Mouse (Mus musculus) lung, adult 18-20 months (tissue): ENCODE results near the gene Qtrt2.

ENCODE experiments used
- DNase-seq, 2 experiments: peaks; one replicate each; pipeline ENCODE4 v3.0.0; 2022; ENCODE audit warnings: mixed read lengths in 2 of 2

Qtrt2 gene

DNA sequence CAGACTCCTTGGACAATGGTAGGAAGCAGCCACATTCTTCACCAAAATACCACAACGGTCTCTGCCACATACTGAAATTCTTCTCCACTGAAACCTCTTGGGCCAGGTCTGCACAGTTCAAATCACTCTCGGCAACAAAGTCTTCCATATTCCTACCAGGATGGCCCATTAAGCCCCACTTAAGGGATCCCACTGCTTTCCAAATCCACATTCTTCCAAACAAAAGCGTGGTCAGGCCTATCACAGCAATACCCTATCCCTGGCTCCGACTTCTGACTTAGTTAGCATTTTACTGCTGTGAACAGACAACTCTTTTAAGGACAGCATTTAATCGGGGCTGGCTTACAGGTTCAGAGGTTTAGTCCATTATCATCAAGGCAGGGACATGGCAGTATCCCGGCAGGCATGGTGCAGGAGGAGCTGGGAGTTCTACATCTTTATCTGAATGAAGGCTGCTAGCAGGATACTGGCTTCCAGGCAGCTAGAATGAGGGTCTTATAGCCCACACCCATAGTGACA lies at the start of gene Qtrt2:
Gene Qtrt2 (minus strand): TSS at position 469 of the 519 bp plus-strand sequence.
- no peak for DNase-seq

DNA sequence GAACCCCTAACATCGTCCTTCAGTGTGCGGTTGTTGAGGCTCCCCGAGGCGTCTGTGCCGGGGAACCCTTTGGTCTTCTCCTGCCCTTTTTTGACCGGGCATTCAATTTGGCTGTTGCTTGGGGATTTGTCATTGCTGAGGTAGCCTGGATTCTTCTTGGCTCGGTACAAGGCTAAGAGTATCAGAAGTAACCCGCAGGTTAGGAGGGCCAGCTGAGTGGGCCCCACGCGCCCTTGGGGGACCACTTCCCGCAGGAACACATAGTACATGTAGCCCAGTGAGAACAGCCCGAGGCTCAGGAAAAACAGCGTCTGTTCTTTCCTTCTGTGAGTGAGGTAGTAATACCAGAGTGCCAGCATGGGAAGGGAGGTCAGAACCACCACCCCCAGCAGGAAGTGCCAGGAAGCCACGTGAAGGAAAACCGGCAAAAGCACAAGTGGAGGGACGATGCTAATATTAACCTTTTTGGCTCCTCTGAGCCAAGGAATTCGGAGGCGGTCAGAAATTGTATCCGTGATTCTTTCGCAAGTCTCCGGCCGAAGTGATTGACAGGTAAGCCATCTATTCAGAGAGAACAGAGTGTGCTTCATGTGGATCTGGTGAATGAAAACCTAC lies 47.1 kb upstream of the Qtrt2 start:
- DNase-seq = no peak

DNA sequence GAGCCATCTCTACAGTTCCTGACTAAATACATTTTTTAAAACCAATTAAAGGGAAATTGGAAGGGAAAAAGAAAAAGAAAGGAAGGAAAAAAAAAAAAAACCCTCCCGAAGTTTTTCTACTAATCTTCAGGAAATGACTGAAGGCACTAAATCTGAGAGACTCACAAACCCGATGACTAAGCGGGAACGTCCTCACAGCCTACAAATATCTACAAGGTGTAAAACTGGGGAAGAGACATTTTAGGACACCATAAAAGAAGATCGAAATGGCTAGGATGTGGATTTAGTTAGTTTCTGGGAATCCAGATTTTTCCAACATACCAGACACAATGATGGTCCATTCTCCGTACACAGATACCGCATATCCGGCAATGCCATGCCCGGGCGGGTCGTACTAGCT lies 46.5 kb upstream of the Qtrt2 start:
- DNase-seq = no peak

DNA sequence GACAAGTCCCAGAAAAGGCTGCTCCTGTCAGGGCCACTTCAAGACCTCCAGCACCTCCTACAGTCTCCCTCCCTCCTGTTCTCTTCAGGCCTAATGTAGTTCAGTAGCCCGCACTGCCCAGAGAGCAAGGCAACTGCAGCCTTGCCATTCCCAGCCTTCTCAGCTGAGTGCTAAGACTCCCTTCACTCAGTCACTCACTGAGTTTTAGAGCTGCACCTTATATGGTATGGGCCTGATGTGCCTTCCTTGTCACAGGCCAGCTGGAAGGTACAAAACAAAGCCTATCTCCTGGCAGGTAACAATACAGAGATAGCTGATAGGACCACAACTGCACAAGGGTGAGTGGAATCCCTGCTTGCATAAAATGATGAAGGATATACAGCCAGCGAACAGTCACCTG lies 45.8 kb upstream of the Qtrt2 start:
- no peak for DNase-seq

DNA sequence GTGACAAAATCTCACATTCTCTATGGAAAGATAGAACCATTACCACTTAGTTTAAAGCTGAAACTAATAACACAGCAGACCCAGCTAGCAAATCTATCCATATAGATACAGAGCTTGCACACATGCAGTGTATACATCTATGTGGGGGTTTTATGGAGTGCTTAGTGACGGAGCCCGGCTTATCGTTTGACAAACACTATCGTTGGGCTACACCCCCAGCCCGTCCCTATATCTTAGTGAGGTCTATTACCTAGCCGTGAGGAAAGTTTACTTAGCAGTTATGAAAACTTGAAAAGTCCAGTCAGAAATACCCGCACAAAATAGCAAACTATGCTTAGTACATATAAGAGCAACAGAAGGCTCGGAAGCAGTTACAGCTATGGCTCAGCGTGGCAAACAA lies 45.1 kb upstream of the Qtrt2 start:
- DNase-seq = no peak

DNA sequence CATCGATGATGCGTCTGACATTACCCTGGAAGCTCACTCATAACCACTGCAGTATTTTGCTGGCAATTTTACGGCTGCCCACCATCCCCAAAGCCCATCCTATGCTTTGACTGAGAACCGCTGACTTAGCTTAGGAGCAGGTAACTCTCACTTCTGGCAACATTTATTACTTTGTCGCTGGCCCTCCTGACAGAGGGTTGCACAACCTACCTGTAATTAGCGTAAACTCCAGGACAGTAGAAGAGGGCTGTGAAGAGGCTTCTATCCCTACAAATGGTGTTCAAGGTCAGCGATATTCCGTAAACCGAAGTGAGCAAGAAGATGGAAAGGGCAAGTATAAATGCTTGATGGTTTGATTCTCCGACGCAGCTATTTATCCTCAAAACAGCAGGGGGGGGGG lies 44.6 kb upstream of the Qtrt2 start:
- DNase-seq = no peak

DNA sequence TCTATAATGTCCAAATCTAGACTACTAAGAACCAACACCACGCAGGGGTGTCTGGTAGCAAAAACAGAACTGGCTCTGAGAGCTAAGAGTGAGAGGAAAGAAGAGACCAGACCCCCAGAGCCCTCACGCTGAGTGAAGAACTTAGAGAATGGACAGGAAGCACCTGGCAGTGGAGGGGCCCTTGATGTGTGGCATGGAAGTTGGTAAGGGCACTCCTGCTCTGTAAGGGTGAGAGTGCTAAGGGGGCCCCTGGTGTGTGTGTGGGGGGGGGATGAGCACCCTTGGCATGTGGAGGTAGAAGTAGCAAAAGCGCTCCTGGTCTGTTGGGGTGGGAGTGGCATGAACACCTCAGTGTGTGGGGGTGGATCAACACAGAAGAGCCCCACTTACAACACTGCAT lies 43.8 kb upstream of the Qtrt2 start:
- no peak for DNase-seq

DNA sequence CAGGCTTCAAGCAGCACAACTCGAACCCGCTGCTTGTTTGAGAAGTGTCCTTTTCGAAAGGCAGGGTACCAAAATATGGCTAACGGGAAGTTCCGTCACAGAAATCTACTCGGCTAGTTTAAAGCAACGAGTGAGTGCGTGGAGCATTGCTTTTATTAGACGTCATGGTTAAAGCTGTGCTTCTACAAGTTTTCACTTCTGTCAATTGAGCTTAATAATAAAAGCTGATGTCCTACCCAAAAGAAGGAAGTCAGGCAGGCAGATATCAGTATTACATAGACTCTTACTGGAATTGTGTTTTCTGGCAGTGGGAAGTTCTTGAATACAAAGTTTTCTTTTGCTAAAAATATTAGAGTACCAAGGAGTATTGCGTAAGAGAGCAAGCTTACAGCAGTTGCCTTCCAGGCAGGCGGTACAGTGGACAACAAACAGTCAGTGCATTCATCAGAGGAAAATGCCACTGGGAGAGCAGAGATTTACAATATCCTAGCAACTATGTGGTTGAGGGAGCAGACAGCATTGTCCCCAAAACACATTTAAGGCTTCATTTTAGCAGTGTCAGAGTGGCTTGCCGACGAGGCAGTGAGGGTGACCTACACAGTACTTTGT lies 39.3 kb upstream of the Qtrt2 start:
- peak in 1 of 2 experiments; percentile 20 for DNase-seq

DNA sequence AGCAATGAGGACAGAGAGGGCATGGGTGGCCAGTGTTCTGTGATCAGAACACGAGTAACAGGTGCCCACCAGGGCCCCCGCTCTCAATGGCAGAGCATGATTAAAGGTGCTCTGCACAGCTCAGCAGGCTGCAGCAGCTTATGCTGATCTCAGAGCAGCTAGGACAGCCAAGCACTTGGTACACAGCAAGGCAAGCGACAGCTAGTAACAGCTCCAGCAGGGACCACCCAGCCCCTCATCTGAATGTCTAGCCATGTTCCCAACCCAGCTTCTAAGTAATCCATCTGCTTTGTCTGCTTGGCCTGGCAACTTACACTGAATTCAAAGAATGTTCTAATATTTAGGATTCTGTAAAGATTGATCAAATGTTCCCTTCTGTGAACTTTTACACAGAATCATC lies 37.2 kb upstream of the Qtrt2 start:
- no peak for DNase-seq

DNA sequence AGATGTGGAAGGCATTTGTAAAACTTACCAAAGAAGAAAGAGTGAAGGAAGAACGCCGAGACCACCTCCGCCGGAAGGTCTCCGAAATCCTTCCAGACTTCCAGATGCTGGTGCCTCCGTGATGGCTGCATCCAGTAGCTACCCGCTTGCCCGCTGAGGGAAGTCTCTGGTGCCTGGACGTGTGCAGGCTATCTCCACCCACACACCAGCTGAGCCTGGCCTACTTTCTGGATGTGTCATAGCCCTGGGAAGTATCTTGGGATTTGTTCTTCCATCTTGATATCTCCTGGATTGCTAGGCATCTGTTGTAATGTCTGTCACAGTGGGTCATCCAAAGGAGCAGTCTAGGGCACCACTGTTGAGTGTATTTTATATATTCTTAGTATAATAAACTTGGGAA lies 36.7 kb upstream of the Qtrt2 start:
- DNase-seq = no peak

DNA sequence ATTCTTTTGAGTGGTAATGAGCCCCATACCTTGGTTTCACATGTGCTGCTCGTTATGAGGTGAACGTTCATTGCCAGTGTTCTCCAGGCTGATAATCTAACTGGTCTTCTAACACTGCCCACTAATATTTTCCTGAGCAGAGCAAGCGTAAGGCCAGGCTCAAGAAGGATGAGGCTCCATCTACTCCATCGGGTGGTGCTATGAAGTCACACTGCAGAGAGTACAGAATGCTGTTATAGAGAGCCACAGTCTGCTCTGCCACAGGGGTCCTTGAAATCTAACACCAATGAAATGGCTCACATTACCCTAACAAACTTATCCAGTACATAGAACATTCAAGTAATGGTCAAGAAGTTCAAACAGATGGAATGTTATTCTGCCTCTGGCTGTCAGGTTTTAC lies 31.4 kb upstream of the Qtrt2 start:
- no peak for DNase-seq

DNA sequence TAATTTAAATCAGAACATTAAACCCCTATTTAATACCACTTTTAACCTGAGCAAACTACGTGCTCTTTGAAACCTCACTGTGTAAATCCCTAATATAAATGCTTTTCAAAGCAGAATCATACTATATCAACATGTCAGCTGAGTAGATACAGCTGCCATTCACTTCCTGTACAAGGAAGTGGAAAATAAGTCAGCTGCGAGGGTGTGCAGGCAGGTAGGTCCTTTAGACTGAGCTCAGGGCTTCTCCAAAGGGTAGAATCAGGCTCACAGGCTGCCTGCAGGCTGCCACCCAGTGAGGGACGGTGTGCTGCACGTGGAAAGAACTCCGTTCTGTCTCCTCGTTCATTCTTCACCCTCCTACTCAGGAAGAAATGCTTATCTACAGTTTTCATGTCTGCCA lies 28.3 kb upstream of the Qtrt2 start:
- DNase-seq = no peak

DNA sequence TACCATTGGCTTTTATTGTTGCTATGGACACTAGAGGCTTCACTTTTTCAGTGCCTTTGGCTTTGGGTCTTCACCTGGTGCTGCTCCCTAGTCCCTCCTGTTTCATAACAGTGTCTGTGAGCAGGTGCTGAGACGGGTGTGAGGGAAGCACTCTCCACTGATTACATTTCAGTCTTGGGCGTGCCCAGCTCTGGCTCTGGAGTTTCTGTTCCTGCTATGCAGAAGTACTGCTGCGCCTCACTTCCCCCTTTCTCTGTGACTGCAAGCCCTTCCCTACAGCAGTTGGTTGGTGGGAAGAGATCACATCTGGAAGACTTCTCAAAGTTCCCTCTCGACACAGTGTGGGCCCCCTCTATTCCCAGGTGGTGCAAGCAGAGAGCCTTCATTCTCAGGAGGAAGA lies 25.0 kb upstream of the Qtrt2 start:
- peak; percentile 62 to 64 for DNase-seq

DNA sequence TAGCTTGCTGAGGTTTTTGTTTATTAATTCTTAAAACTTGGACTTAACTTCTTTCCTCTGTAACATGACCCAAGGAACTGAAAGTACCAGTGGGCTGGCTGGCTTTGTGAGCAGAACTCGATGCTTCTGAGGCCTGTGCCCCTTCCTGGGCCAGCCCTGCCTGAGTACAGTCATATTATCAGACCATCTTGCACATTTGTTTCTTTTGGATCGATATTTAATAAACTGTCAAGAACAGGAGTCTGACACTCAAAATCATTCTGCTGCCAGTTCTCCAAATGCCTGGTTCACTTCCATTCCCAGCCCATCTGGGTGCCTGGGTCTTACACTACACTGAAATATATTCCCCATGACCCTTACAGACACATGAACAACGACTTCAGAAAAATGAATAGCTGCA lies 19.3 kb upstream of the Qtrt2 start:
- DNase-seq = no peak

DNA sequence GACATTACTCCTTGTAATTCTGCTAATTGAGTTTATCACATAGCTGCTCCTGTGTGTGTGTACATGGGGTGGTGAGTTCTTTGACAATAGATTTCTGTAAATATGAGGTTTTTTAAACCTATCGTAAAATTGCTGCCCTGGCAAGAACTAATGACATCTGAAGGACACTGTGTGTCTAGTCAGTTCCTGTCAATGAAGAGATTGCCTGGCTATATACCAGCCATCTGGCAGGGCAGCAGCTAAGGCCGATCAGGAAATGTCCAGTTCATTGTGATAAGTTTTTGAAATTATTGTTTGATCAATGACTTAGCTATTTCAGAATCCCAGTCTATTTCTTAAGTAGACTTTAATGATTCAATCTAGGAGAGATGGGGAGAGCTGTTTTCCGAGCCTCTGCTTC lies 18.7 kb upstream of the Qtrt2 start:
- no peak for DNase-seq

DNA sequence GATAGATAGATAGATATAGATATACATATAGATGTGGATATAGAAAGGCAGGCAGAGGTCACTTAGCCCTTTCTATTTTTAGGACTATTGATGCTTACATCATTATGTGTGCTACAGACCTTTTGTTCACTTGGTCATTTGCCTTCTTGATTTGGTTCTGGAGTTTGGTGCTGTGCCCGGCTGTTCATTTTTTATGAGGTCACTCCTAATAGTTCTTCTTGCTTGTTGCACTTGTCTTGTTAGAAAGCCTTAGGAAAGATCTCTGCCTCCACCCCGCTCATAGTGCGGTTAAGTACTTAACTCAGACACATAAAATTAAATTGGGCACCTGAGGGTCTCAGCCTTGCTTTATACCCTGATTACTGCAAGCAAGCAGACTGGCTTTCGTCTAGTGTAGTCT lies 14.2 kb upstream of the Qtrt2 start:
- DNase-seq = no peak

DNA sequence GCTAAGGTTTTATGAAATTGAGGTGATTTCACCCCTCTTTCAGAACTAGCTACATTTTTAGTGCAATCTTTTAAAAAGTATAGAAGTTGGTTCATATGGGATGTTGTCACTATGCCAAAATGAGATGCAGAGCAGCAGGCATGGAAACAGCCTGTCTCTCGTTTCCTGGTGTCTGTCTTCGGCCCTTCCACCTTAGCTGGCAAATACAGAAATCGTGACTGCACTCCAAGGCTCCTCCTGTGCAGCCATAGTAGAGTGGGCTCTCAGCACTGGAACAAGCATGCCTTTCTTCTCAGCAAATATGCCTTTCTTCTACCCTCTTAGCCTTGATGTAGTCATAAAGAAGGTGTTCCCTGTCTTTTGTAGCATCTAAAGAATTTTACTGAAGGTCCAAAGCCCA lies 9.3 kb upstream of the Qtrt2 start:
- no peak for DNase-seq

DNA sequence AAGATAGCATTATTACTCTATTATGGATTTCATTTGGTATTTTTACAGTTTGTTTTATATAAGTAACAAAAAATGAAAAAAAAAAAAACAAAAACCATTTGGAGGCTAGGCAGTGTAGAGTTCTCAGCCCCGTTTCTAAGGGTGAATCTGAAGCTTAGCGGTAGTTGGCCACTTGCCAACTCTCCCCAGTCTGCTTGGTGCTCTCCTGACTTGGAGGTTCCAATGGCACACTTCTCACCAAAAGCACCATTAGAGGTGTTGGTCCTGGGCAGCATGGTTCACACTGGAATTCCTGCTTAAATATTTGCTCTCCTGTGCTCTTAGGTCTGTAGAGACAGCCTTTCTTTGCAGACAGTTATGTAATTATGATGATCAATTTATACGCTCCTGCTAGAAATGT lies 8.8 kb upstream of the Qtrt2 start:
- no peak for DNase-seq

DNA sequence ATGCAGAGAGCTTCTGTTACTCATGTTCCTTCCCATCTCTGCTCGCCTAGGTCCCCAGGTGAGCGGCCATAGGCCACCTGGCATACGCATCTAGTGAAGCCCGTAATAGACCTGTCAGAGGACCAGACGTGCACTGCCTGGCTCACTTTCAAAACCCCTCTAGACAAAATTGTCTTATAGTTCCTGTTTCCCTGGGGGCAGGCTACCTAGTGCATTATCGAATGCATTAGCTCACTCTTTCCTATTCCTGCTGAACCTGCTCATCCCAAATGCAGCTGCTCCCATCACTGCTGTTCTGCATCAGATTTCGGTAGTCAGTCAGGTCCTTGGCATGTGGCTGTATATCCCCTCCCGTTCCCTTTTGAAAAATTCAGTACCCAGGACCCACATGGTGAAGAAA lies 8.2 kb upstream of the Qtrt2 start:
- DNase-seq = no peak

DNA sequence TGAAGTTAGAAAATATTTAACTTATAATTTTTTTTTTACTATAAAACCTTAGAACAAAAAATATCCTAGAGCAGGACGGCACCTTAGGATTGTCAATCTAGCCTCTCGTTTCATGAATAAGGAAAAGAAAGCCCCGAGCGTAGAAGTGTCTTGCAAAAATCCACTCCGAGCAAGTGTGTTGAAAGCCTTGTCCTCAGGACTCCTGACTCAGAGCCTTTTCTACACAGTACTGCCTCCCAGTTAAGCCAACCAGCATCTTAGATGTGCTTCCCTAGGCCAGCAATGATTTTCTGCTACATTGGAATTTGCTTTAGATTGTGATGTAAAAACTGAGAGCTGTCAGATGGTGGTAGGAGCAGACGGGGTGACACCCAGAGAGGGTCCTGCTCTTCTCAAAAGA lies 6.4 kb upstream of the Qtrt2 start:
- peak in 1 of 2 experiments; percentile 43 for DNase-seq

DNA sequence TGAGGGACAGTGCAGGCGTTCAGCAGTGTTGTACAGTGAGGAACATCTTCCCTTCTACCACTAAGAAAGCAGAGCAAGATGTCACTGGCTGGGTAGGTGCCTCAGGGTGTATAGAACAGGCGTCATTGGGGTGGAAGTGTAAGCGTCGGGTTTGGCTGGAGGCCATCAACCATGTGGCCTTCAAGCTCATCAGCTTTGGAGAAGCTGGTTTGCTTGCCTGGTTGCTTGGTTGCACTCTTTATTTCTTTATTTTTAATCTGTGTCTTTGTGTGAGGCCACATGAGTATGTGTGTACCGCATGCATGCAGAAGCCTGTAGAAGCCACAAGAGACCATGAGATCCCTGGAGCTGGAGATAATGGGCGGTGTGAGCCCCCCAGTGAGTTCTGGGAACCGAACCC lies 5.7 kb upstream of the Qtrt2 start:
- no peak for DNase-seq

DNA sequence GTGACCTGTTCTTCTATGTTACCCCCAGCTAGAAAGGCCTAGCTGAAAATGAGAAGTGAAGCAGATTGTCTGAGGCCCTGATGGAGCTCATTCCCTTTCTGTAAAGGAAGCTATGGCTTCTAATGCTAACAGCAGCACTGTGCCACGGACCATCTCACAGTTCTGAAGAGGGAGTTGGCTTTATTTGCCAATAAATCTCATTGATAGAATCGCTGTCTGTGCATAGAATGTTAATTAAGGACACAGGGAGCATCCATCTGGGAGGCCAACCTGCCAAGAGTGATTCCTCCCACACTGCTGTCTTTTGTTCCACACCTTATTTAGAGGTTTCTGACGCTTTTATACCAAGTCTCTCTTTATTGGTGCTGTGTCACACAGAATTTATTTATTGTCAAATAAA lies 4.9 kb upstream of the Qtrt2 start:
- DNase-seq = no peak

DNA sequence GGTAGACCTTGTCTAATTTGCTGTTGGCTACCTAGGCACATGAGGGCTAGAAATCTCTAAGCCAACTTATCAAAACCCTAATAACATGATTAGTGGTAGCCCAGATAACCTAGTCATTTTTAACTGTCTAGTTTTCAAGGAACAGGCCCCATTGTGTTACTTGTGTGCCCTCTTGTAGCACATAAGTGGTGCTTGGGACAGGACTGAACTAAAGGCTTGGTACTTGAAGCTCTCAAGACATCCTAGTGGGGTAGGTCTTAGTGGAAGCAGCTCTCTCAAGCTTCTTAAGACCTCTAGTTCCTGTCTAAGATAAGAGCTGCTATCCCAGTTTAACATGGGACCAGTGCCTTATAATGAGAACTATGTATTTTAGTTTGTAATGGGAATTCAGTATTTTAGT lies 4.0 kb upstream of the Qtrt2 start:
- DNase-seq = no peak

DNA sequence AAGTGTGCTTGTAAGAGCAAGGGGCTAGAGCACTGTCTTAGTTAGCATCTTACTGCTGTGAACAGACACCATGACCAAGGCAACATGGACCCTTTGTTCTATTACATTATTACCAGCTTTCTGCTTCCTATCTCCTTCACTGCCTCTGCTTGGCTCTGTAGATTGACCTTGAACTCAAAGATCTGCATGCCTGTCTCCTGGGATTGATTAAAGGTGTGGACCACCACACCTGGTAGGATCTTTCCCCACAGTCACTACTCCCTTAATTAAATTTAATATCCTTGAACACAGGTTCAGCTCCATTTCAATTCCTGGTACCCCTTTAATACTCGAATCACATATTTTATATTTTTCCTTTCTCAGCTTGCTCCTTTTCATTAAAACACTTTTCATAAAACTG lies 763 bp downstream of the Qtrt2 start:
- DNase-seq = no peak

DNA sequence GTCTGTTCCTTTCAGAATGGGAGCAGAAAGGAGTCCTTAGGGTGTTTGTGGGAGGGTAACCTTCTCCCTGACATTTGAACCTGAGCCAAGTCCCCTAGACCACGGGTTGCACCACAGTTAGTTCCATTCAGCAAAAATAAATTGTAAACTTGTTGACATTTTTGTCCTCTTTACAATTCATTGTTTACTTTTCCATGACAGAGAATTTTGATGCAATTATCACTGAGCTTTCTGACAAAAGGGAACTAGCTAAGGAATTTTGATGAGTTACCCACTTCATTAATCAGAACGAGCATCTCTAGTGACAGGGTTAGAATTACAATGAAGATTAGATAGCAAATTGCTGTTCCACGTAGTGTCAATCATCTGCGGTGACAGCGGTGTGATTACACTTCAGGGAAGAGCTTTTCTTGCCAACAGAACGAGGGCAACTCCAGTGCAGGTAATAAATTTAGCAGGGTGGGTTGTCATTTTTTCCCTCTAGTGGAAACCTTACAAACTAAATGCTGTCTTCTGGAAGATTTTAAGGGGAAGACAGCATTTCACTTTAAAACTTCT lies 1.5 kb downstream of the Qtrt2 start:
- no peak for DNase-seq
